Mouse (Mus musculus) ES-E14 (cell line): ENCODE measurements around the gene Sh3bgr.

Source experiments
- CHD2 ChIP-seq: IDR thresholded peaks from 2 replicates; pipeline ENCODE4 v1.6.1; 2014; ENCODE audit warnings: mild to moderate bottlenecking, low read depth, low read length, inconsistent platforms
- MAFK ChIP-seq: IDR thresholded peaks from 2 replicates; pipeline ENCODE4 v1.6.1; 2014; ENCODE audit warnings: mild to moderate bottlenecking, low read depth, low read length, inconsistent platforms; ENCODE audit not compliant: insufficient read depth

GRCm38 (mm10) chr16:96229044-96229555 is 28.9 kb downstream of the Sh3bgr start:
- no peak for TF ChIP-seq CHD2
- TF ChIP-seq MAFK, result no peak
